Mouse (Mus musculus) G1E (cell line): ENCODE measurements at regions not wholly inside any gene's neighbourhood (a gene's known extent, or its start where the extent isn't known, plus 50 kb on each side); places are given as distances from the start of the nearest gene placed in this dataset.

Source experiments
- CTCF ChIP-seq: IDR thresholded peaks from 2 replicates; pipeline ENCODE4 v1.5.1; 2012; ENCODE audit warnings: low read depth, low read length, inconsistent platforms, mixed read lengths
- GATA1 ChIP-seq: IDR thresholded peaks from 2 replicates; pipeline ENCODE4 v1.6.1; 2012; ENCODE audit warnings: borderline replicate concordance, low read length, inconsistent platforms, mixed read lengths

- no peak for TF ChIP-seq GATA1
- TF ChIP-seq CTCF = no peak
These were observed 218.8 kb downstream of the Gadd45g start for GRCm38 (mm10) chr13:52065274-52065673.
